Mouse (Mus musculus): ENCODE data around the gene Itgb8. TPM values are rescaled to one million over a fixed set of nuclear protein-coding genes. Genes with fewer than 3 reads are reported as not detected.

Gene Itgb8
- total and polyA plus RNA-seq, 3 experiments = not detected

- H3K4me2 ChIP-seq (ENCODE audit: insufficient read depth, low read depth, poor library complexity, severe bottlenecking) = no peak overlapping the region
- no peak overlapping the region for H3K27ac ChIP-seq (ENCODE audit: insufficient read depth, low read depth)
- no peak overlapping the region for H3K4me3 ChIP-seq (replicated peaks in 1 of 3; ENCODE audit: low read depth in 2 of 3, low read length in 2 of 3, poor library complexity in 1 of 3)
- no peaks in the 10 kb centered on the region for H3K9me3 ChIP-seq (replicated peaks; ENCODE audit: low read length)
- in situ Hi-C loops (cut with MboI; ENCODE audit: low pct_ligation_motif_present, low pct_unique_long_range_greater_than_20kb, low sequenced_read_pairs) (no loop called here), dilution Hi-C loops (cut with MboI; ENCODE audit: extremely low pct_ligation_motif_present, extremely low pct_unique_long_range_greater_than_20kb, low sequenced_read_pairs) (no loop called here)
- H3K9ac ChIP-seq (ENCODE audit: insufficient read depth, low read depth) = no peak overlapping the region
- H3K36me3 ChIP-seq (replicated peaks in 1 of 2; ENCODE audit: control insufficient read depth in 1 of 2, insufficient read depth in 1 of 2, low read length in 1 of 2) = no peaks in the 10 kb centered on the region
- no peaks in the 10 kb centered on the region for H3K27me3 ChIP-seq (replicated peaks)
- no peaks in the 10 kb centered on the region for H3K79me2 ChIP-seq (replicated peaks; ENCODE audit: control insufficient read depth, extremely low read depth, insufficient read depth, poor library complexity, severe bottlenecking)
- peak; percentile 68 for TF ChIP-seq ZKSCAN1 (IDR thresholded peaks at IDR 0.05; ENCODE audit: borderline replicate concordance, low read depth, low read length)
- no peak for TF ChIP-seq USF1 (IDR thresholded peaks at IDR 0.05; ENCODE audit: low read depth, low read length)
- TF ChIP-seq RAD21 (IDR thresholded peaks at IDR 0.05; ENCODE audit: low read depth, low read length) = peak; percentile 18; the same call in 1 of the 2 replicates
- TF ChIP-seq PAX5 (IDR thresholded peaks at IDR 0.05; ENCODE audit: low read length) = no peak
- no peak for TF ChIP-seq JUN (IDR thresholded peaks at IDR 0.05; ENCODE audit: insufficient read depth, low read depth, low read length)
- peak in 1 of 2 experiments; percentile 26; a peak in 1 of 4 replicates for TF ChIP-seq CTCF (conservative IDR thresholded peaks at IDR 0.05 in 1 of 2, IDR thresholded peaks at IDR 0.05 in 1 of 2; ENCODE audit: low read depth in 2 of 2, low read length in 2 of 2)
- TF ChIP-seq ZNF384 (IDR thresholded peaks at IDR 0.05; ENCODE audit: low read depth, low read length) = peak; percentile 57; the same call in 1 of the 2 replicates
- H3K4me1 ChIP-seq (ENCODE audit: control insufficient read depth in 1 of 2, insufficient read depth in 2 of 2) = peaks cover 2 to 6% of the 10 kb centered on the region in 2 experiments; a peak in 1 of 4 replicates
- no peak for DNase-seq (ENCODE audit: extremely low read depth)
Measured at GRCm38 (mm10) chr12:119270036-119270435, 31.4 kb upstream of the Itgb8 start.

- Histone ChIP-seq H3K36me3 (replicated peaks in 1 of 2; ENCODE audit: control insufficient read depth in 1 of 2, insufficient read depth in 1 of 2, low read length in 1 of 2) (no peaks in the 10 kb centered on the region), H3K27me3 (replicated peaks) (no peaks in the 10 kb centered on the region), H3K4me3 (replicated peaks in 1 of 3; ENCODE audit: low read depth in 2 of 3, low read length in 2 of 3, poor library complexity in 1 of 3) (no peak overlapping the region), H3K4me1 (ENCODE audit: control insufficient read depth in 1 of 2, insufficient read depth in 2 of 2) (peaks cover 2 to 6% of the 10 kb centered on the region in 2 experiments; a peak in 1 of 4 replicates), H3K9ac (ENCODE audit: insufficient read depth, low read depth) (no peak overlapping the region), H3K79me2 (replicated peaks; ENCODE audit: control insufficient read depth, extremely low read depth, insufficient read depth, poor library complexity, severe bottlenecking) (no peaks in the 10 kb centered on the region), H3K4me2 (ENCODE audit: insufficient read depth, low read depth, poor library complexity, severe bottlenecking) (no peak overlapping the region), H3K27ac (ENCODE audit: insufficient read depth, low read depth) (no peak overlapping the region), H3K9me3 (replicated peaks; ENCODE audit: low read length) (no peaks in the 10 kb centered on the region)
- dilution Hi-C loops (cut with MboI; ENCODE audit: extremely low pct_ligation_motif_present, extremely low pct_unique_long_range_greater_than_20kb, low sequenced_read_pairs) = no loop called here
- TF ChIP-seq CHD1 (IDR thresholded peaks at IDR 0.05; ENCODE audit: low read depth, low read length) = no peak
- no peak for TF ChIP-seq NRF1 (IDR thresholded peaks at IDR 0.05; ENCODE audit: low read depth, low read length)
- TF ChIP-seq POLR2AphosphoS2 (IDR thresholded peaks at IDR 0.05; ENCODE audit: low read depth, low read length) = no peak
- TF ChIP-seq GABPA (IDR thresholded peaks at IDR 0.05; ENCODE audit: insufficient replicate concordance, low read depth, low read length) = no peak
- TF ChIP-seq JUND (conservative IDR thresholded peaks at IDR 0.05; ENCODE audit: low read depth, low read length) = no peak
- DNase-seq (ENCODE audit: extremely low read depth) = no peak
- in situ Hi-C loops (cut with MboI; ENCODE audit: low pct_ligation_motif_present, low pct_unique_long_range_greater_than_20kb, low sequenced_read_pairs) = no loop called here
Measured at GRCm38 (mm10) chr12:119268723-119269122, 30.1 kb upstream of the Itgb8 start.

- Histone ChIP-seq H3K27me3 (replicated peaks) (no peaks in the 10 kb centered on the region), H3K36me3 (replicated peaks in 1 of 2; ENCODE audit: control insufficient read depth in 1 of 2, insufficient read depth in 1 of 2, low read length in 1 of 2) (no peaks in the 10 kb centered on the region), H3K27ac (ENCODE audit: insufficient read depth, low read depth) (no peak overlapping the region), H3K9me3 (replicated peaks; ENCODE audit: low read length) (no peaks in the 10 kb centered on the region), H3K4me1 (ENCODE audit: control insufficient read depth in 1 of 2, insufficient read depth in 2 of 2) (peaks cover 2 to 6% of the 10 kb centered on the region in 2 experiments; a peak in 1 of 4 replicates), H3K9ac (ENCODE audit: insufficient read depth, low read depth) (no peak overlapping the region), H3K4me2 (ENCODE audit: insufficient read depth, low read depth, poor library complexity, severe bottlenecking) (no peak overlapping the region), H3K79me2 (replicated peaks; ENCODE audit: control insufficient read depth, extremely low read depth, insufficient read depth, poor library complexity, severe bottlenecking) (no peaks in the 10 kb centered on the region), H3K4me3 (replicated peaks in 1 of 3; ENCODE audit: low read depth in 2 of 3, low read length in 2 of 3, poor library complexity in 1 of 3) (no peak overlapping the region)
- in situ Hi-C loops (cut with MboI; ENCODE audit: low pct_ligation_motif_present, low pct_unique_long_range_greater_than_20kb, low sequenced_read_pairs) (no loop called here), dilution Hi-C loops (cut with MboI; ENCODE audit: extremely low pct_ligation_motif_present, extremely low pct_unique_long_range_greater_than_20kb, low sequenced_read_pairs) (no loop called here)
- no peak for DNase-seq (ENCODE audit: extremely low read depth)
- no peak for TF ChIP-seq SIN3A (IDR thresholded peaks at IDR 0.05; ENCODE audit: low read length)
- no peak for TF ChIP-seq ETS1 (conservative IDR thresholded peaks at IDR 0.05; ENCODE audit: low read depth, low read length)
- no peak for TF ChIP-seq ZKSCAN1 (IDR thresholded peaks at IDR 0.05; ENCODE audit: borderline replicate concordance, low read depth, low read length)
- TF ChIP-seq MXI1 (IDR thresholded peaks at IDR 0.05; ENCODE audit: low read depth, low read length) = no peak
- no peak for TF ChIP-seq RCOR1 (conservative IDR thresholded peaks at IDR 0.05; ENCODE audit: low read depth, low read length)
- TF ChIP-seq TCF12 (IDR thresholded peaks at IDR 0.05; ENCODE audit: low read depth, low read length) = no peak
- no peak for TF ChIP-seq E2F4 (IDR thresholded peaks at IDR 0.05; ENCODE audit: insufficient replicate concordance, low read depth, low read length)
- no peak for TF ChIP-seq MYC (IDR thresholded peaks at IDR 0.05; ENCODE audit: low read depth, low read length)
- no peak for TF ChIP-seq TBP (conservative IDR thresholded peaks at IDR 0.05; ENCODE audit: low read depth, low read length)
- no peak for TF ChIP-seq HCFC1 (IDR thresholded peaks at IDR 0.05; ENCODE audit: low read depth, low read length)
- TF ChIP-seq ZC3H11A (IDR thresholded peaks at IDR 0.05; ENCODE audit: low read depth, low read length) = no peak
- TF ChIP-seq KAT2A (IDR thresholded peaks at IDR 0.05; ENCODE audit: insufficient replicate concordance, low read length) = no peak
- no peak for TF ChIP-seq ZMIZ1 (IDR thresholded peaks at IDR 0.05; ENCODE audit: low read depth, low read length)
- TF ChIP-seq USF1 (IDR thresholded peaks at IDR 0.05; ENCODE audit: low read depth, low read length) = no peak
- no peak for TF ChIP-seq ZNF384 (IDR thresholded peaks at IDR 0.05; ENCODE audit: low read depth, low read length)
Measured at GRCm38 (mm10) chr12:119264506-119264905, 25.9 kb upstream of the Itgb8 start.
